Mouse (Mus musculus) testis, adult 10 weeks (tissue): ENCODE measurements around the gene Tceal5. TPM values are rescaled to one million over a fixed set of nuclear protein-coding genes. Genes with fewer than 3 reads are reported as not detected.

Source experiments
- polyA plus RNA-seq: library from polyadenylated mRNA; stranded (reverse); fragments of 350-450 nt; fragmentation: Illumina TruSeq; extraction: RNeasy Lipid Tissue Mini Kit (QIAGEN cat#74804); gene quantifications from one replicate; pipeline ENCODE4 v1.2.3, GENCODE M21; 2014; ENCODE audit warnings: low read depth, low replicate concordance

The Tceal5 gene
- polyA plus RNA-seq, result not detected

GRCm38 (mm10) chrX:136203664-136204066, at the start of gene Tceal5:
TSS of gene Tceal5 (minus strand) at chrX:136203876.

GRCm38 (mm10) chrX:136244574-136245229, 41.0 kb upstream of the Tceal5 start, which contains the start of gene Tceal9:
TSS of gene Tceal9 (plus strand) at chrX:136245079.

GRCm38 (mm10) chrX:136214729-136215677, 11.3 kb upstream of the Tceal5 start, which contains the start of the genes Tceal7 and Bex1:
TSS of gene Tceal7 (plus strand) at chrX:136214779.
TSS of gene Bex1 (minus strand) at chrX:136215513.

GRCm38 (mm10) chrX:136172118-136172551, 31.5 kb downstream of the Tceal5 start, which contains the start of gene Tceal8:
TSS of gene Tceal8 (minus strand) at chrX:136172342.

Other genes starting within 250 kb of the Tceal5 start
- gene Arxes2, start 210.1 kb downstream of the Tceal5 start, polyA plus RNA-seq, result 24.8 TPM
- 1.3 TPM for gene Arxes1, start 170.5 kb downstream of the Tceal5 start, polyA plus RNA-seq
- gene Bex2, start 135.6 kb downstream of the Tceal5 start, polyA plus RNA-seq, result 2.3 TPM
- gene Nxf3, start 118.6 kb downstream of the Tceal5 start, polyA plus RNA-seq, result 151 TPM
- 69.4 TPM for gene Bex4, start 64.9 kb downstream of the Tceal5 start, polyA plus RNA-seq
- 39.1 TPM for gene Tceal8, start 31.5 kb downstream of the Tceal5 start, polyA plus RNA-seq
- not detected for gene Tceal7, start 10.9 kb upstream of the Tceal5 start, polyA plus RNA-seq
- gene Bex1, start 11.6 kb upstream of the Tceal5 start, polyA plus RNA-seq, result 1.3 TPM
- 97.0 TPM for gene Tceal9, start 41.2 kb upstream of the Tceal5 start, polyA plus RNA-seq
- gene Bex3, start 66.4 kb upstream of the Tceal5 start, polyA plus RNA-seq, result 8.1 TPM